In the genomic region with DNA sequence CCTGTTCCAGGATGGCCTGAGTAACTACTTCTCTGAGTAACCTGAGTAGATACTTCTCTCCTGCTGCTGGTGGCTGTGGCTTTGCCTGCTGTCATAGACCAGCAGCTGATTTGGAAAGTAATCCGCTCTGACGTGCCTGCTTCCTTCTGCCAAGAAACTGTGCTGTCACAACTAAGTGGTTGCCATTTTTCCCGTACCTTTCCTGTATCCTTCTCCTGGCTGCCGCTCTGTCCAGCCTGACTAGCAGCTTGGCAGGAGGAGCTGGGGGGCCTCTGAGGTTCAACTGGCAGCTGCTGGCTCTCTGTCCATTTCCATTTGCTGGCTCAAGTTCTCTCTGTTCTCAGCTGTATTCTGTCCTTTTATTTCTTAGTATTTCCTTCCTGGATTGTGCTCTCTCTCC, we compare ENCODE assay signal across 9 mouse cellular contexts.
DNase-seq lines count a peak whose midpoint lies in the region; ATAC-seq and TF ChIP-seq lines count a peak whose summit lies in the region.
"Had no signal": no experiment of that assay in that cellular context is flagged by ENCODE, and none has a peak within 500 bp of the region (broad histone marks: within the 10 kb centered on the region; RNA-seq: fewer than 3 reads in every experiment).

No protein-coding gene starts in this region.

- ATAC-seq in liver, embryonic 11.5 days (replicated peaks; ENCODE audit: low FRiP score): no peak
- peak; percentile 93 for ATAC-seq in hindbrain, postnatal 0 days

- peak; percentile 76 for DNase-seq in liver, adult 2 months (ENCODE audit: extremely low read depth, low read depth, low spot score)
- no peak for DNase-seq in liver, embryonic 11.5 days (ENCODE audit: low spot score)
- DNase-seq in cerebellum, adult 2 months: peak; percentile 76 to 87
- peak; percentile 96 for DNase-seq in fibroblast of lung, adult 2 months (ENCODE audit: low read depth)
- DNase-seq in hindbrain, postnatal 0 days (ENCODE audit: low spot score): peak; percentile 86
- peak; percentile 93 for DNase-seq in skeletal muscle tissue, adult 2 months (ENCODE audit: low read depth, low spot score)
- no peak for DNase-seq in urinary bladder, adult 18-20 months (ENCODE audit: low spot score in 2 of 2)
- no peak for DNase-seq in urinary bladder, postnatal 4 days (ENCODE audit: low spot score in 2 of 2)

- peaks cover 4% of the 10 kb centered on the region for H3K4me1 ChIP-seq in liver, adult 2 months (ENCODE audit: control insufficient read depth, insufficient read depth, low read length)
- H3K4me1 ChIP-seq in liver, embryonic 11.5 days (replicated peaks; ENCODE audit: control insufficient read depth, insufficient read depth, low read length): no peaks in the 10 kb centered on the region
- no peaks in the 10 kb centered on the region; the same call in 1 of the 2 replicates for H3K4me1 ChIP-seq in cerebellum, adult 2 months (ENCODE audit: control insufficient read depth, insufficient read depth, low read length)
- no peaks in the 10 kb centered on the region; the same call in 1 of the 2 replicates for H3K4me1 ChIP-seq in hindbrain, postnatal 0 days (ENCODE audit: insufficient read depth, low read length)

- H3K4me2 ChIP-seq in liver, embryonic 11.5 days: no peak overlapping the region
- no peak overlapping the region for H3K4me2 ChIP-seq in hindbrain, postnatal 0 days (ENCODE audit: low read depth, low read length)
- H3K4me2 ChIP-seq: neural tube, embryonic 13.5 days had no signal

- no peaks in the 10 kb centered on the region for H3K9me3 ChIP-seq in liver, embryonic 11.5 days (ENCODE audit: control insufficient read depth, low read length)
- no peaks in the 10 kb centered on the region for H3K9me3 ChIP-seq in hindbrain, postnatal 0 days (ENCODE audit: low read length)
- H3K9me3 ChIP-seq: neural tube, embryonic 13.5 days had no signal

- 56% methylated on average over 4 of the region's 4 CpGs for whole genome bisulfite sequencing in liver, adult 2 months
- 89% methylated on average over 4 of the region's 4 CpGs for WGBS in liver, embryonic 11.5 days
- WGBS in cerebellum, adult 2 months: 12% methylated on average over 4 of the region's 4 CpGs
- 31% methylated on average over 4 of the region's 4 CpGs for WGBS in hindbrain, postnatal 0 days

- H3K27me3 ChIP-seq in liver, adult 2 months (ENCODE audit: control insufficient read depth, insufficient read depth, low read length): no peaks in the 10 kb centered on the region
- H3K27me3 ChIP-seq in liver, embryonic 11.5 days (replicated peaks; ENCODE audit: control insufficient read depth, insufficient read depth, low read length): no peaks in the 10 kb centered on the region
- no peaks in the 10 kb centered on the region for H3K27me3 ChIP-seq in cerebellum, adult 2 months (ENCODE audit: control insufficient read depth, insufficient read depth, low read length)
- H3K27me3 ChIP-seq in hindbrain, postnatal 0 days (ENCODE audit: insufficient read depth, low read length): no peaks in the 10 kb centered on the region
- H3K27me3 ChIP-seq: neural tube, embryonic 13.5 days had no signal

- TF ChIP-seq POLR2A in liver, adult 2 months (IDR thresholded peaks at IDR 0.05; ENCODE audit: extremely low read depth, insufficient read depth, low read length): no peak
- TF ChIP-seq POLR2A in cerebellum, adult 2 months (IDR thresholded peaks at IDR 0.05; ENCODE audit: borderline replicate concordance, insufficient read depth, low read length): no peak

- no peak for TF ChIP-seq CTCF in liver, adult 2 months (IDR thresholded peaks at IDR 0.05; ENCODE audit: low read depth, low read length)
- TF ChIP-seq CTCF in cerebellum, adult 2 months (IDR thresholded peaks at IDR 0.05; ENCODE audit: borderline replicate concordance, insufficient read depth, low read depth, low read length): no peak
- TF ChIP-seq CTCF in hindbrain, postnatal 0 days (IDR thresholded peaks at IDR 0.05; ENCODE audit: low read depth): no peak

- no peak overlapping the region for H3K4me3 ChIP-seq in liver, adult 2 months (ENCODE audit: insufficient read depth, low read depth, low read length)
- no peak overlapping the region for H3K4me3 ChIP-seq in liver, embryonic 11.5 days (ENCODE audit: low read depth, low read length)
- H3K4me3 ChIP-seq in cerebellum, adult 2 months (replicated peaks; ENCODE audit: insufficient read depth, low read depth, low read length): no peak overlapping the region
- no peak overlapping the region for H3K4me3 ChIP-seq in hindbrain, postnatal 0 days (ENCODE audit: low read length)
- H3K4me3 ChIP-seq: neural tube, embryonic 13.5 days had no signal

- H3K27ac ChIP-seq in liver, adult 2 months (replicated peaks; ENCODE audit: insufficient read depth, low read depth, low read length): peak overlapping the region; percentile 61
- H3K27ac ChIP-seq in liver, embryonic 11.5 days (ENCODE audit: low read depth, low read length): no peak overlapping the region
- no peak overlapping the region for H3K27ac ChIP-seq in cerebellum, adult 2 months (ENCODE audit: insufficient read depth, low read length)
- peak overlapping the region; percentile 27 for H3K27ac ChIP-seq in hindbrain, postnatal 0 days
- H3K27ac ChIP-seq: neural tube, embryonic 13.5 days had no signal

- peaks cover 72% of the 10 kb centered on the region for H3K36me3 ChIP-seq in liver, adult 2 months (ENCODE audit: control insufficient read depth, insufficient read depth, low read length)
- H3K36me3 ChIP-seq in liver, embryonic 11.5 days (ENCODE audit: control insufficient read depth, insufficient read depth, low read length): peaks cover 7% of the 10 kb centered on the region; the same call in 1 of the 2 replicates
- H3K36me3 ChIP-seq in hindbrain, postnatal 0 days (ENCODE audit: insufficient read depth, low read length): peaks cover 11% of the 10 kb centered on the region; the same call in 1 of the 2 replicates

- H3K79me2 ChIP-seq in liver, adult 2 months (ENCODE audit: control insufficient read depth, insufficient read depth, low read length): peaks cover 18% of the 10 kb centered on the region; the same call in 1 of the 2 replicates

- H3K9ac ChIP-seq in liver, adult 2 months (ENCODE audit: low read depth, low read length): no peak overlapping the region
- H3K9ac ChIP-seq in liver, embryonic 11.5 days (ENCODE audit: low read depth, low read length): no peak overlapping the region
- H3K9ac ChIP-seq in hindbrain, postnatal 0 days (replicated peaks; ENCODE audit: low read length): no peak overlapping the region
- H3K9ac ChIP-seq: neural tube, embryonic 13.5 days had no signal

Comparison
In these comparisons a context has a peak if more than half of its experiments do, and no peak if none do; other contexts are left out.
1. DNase-seq: peak in liver, adult 2 months (single experiment), cerebellum, adult 2 months (2 of 2), fibroblast of lung, adult 2 months (single experiment), hindbrain, postnatal 0 days (single experiment) and skeletal muscle tissue, adult 2 months (single experiment); none in liver, embryonic 11.5 days (single experiment), urinary bladder, adult 18-20 months (0 of 2) and urinary bladder, postnatal 4 days (0 of 2).
2. H3K27ac ChIP-seq: peak in liver, adult 2 months (single experiment) and hindbrain, postnatal 0 days (single experiment); none in liver, embryonic 11.5 days (single experiment) and cerebellum, adult 2 months (single experiment).